Mouse (Mus musculus): ENCODE results near the gene Apoc3. TPM values are rescaled to one million over a fixed set of nuclear protein-coding genes. Genes with fewer than 3 reads are reported as not detected.

Apoc3 gene
- polyA plus RNA-seq, 3 experiments from 2014 or later, result not detected

GRCm38 (mm10) chr9:46191644-46192043, 43.8 kb downstream of the Apoc3 start:
- peak; percentile 63 for ATAC-seq

- ATAC-seq, result no peak
Measured at GRCm38 (mm10) chr9:46191234-46191633, 44.2 kb downstream of the Apoc3 start.

GRCm38 (mm10) chr9:46189381-46189780, 46.1 kb downstream of the Apoc3 start:
- ATAC-seq, result no peak

- no peak for ATAC-seq
Measured at GRCm38 (mm10) chr9:46188956-46189355, 46.5 kb downstream of the Apoc3 start.

GRCm38 (mm10) chr9:46188370-46188769, 47.1 kb downstream of the Apoc3 start:
- ATAC-seq, result no peak

- ATAC-seq, result no peak
Measured at GRCm38 (mm10) chr9:46186387-46186786, 49.0 kb downstream of the Apoc3 start.

GRCm38 (mm10) chr9:46185191-46185590, 50.2 kb downstream of the Apoc3 start:
- peak; percentile 77 for ATAC-seq

- no peak for ATAC-seq
Measured at GRCm38 (mm10) chr9:46184542-46184941, 50.9 kb downstream of the Apoc3 start.

Other genes starting within 250 kb of the Apoc3 start
- gene Pafah1b2, start 222.9 kb downstream of the Apoc3 start, polyA plus RNA-seq (2017; shearing (Covaris generic)), result 10 to 100 TPM; 58.6 to 75.2 (median 67.0) TPM
- gene Sik3, start 222.8 kb downstream of the Apoc3 start, polyA plus RNA-seq (2017; shearing (Covaris generic)), result 10 to 100 TPM; 11.0 to 13.9 (median 11.5) TPM
- not detected for gene Apoa1, start 7.1 kb downstream of the Apoc3 start, polyA plus RNA-seq (2017; shearing (Covaris generic))
- gene Apoa4, start 5.1 kb upstream of the Apoc3 start, polyA plus RNA-seq (2017; shearing (Covaris generic)), result not detected
- not detected for gene Apoa5, start 33.0 kb upstream of the Apoc3 start, polyA plus RNA-seq (2017; shearing (Covaris generic))
- gene Zpr1, start 37.4 kb upstream of the Apoc3 start, polyA plus RNA-seq (2017; shearing (Covaris generic)), result 10 to 100 TPM; 30.3 to 38.3 (median 37.5) TPM
- 10 to 100 TPM; 12.1 to 19.9 (median 19.7) TPM for gene Bud13, start 47.4 kb upstream of the Apoc3 start, polyA plus RNA-seq (2017; shearing (Covaris generic))
- not detected for gene 4931429L15Rik, start 84.3 kb upstream of the Apoc3 start, polyA plus RNA-seq (2017; shearing (Covaris generic))

Measured in inflammation-experienced regulatory T-cells, adult 6 months (primary cell).